Mouse (Mus musculus) forelimb bud, embryonic 11.5 days (tissue): ENCODE data around the gene Tctn3.

Source experiments
- DNase-seq: peaks from one replicate; pipeline ENCODE4 v3.0.0-alpha.2; 2012; ENCODE audit warnings: low read depth, low spot score

The Tctn3 gene

DNA sequence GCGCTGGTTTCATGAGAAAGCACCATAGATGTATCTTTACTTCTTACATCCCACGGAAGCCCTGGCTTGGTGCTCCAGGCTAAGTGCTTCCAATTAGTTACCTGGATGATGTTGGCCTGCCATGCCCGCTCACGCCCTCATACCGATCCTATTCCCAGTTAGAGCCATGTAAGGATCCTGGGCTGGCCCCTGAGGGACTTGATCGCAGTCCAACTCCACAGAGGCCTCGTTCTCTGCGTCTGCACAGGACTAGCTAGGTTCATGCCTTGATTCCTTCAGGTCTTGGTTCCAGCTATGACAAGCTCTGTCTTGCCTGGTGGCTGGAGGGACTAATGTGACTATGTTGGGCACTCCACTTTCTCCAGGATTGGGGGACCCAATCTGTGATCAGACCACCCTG, 56.9 kb downstream of the Tctn3 start:
- DNase-seq, result no peak

DNA sequence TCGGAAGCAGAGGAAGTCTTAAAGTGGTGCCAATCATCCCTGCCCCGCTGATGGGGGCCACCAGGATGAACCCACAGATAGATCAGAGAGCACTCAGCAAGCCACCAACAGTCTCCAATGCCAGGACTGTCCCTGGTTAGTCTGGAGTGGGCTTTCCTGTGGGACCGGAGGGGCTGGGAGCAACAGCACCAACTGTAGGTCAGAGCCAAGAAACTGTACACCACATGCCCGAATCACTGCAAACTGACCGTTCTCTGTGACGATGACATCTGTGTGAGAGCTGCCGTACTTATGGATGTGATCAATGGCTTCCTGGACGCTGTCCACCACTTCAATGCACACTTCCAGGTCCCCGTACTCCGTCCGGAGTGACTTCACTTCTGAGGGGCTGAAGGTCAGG, 57.7 kb downstream of the Tctn3 start:
- DNase-seq, result no peak

DNA sequence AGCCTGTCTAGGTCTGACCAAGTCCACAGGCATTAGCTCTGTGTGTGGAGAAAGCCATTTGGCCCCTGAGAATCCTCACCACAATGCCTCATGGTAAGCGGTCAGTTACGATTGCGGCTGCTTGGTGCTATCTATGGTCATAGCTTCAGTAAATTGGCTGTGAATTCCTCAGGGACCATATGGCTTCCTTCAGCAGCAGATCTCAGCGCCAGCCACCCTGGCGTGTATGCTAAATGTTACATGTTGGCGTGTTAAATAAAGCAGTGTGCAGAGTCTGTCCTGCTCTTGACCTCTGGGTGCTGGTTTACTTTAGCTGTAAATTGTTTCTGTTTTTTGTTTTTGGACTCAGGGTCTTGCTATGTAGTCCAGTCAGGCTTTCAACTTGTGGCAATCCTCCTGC, 58.2 kb downstream of the Tctn3 start:
- no peak for DNase-seq

DNA sequence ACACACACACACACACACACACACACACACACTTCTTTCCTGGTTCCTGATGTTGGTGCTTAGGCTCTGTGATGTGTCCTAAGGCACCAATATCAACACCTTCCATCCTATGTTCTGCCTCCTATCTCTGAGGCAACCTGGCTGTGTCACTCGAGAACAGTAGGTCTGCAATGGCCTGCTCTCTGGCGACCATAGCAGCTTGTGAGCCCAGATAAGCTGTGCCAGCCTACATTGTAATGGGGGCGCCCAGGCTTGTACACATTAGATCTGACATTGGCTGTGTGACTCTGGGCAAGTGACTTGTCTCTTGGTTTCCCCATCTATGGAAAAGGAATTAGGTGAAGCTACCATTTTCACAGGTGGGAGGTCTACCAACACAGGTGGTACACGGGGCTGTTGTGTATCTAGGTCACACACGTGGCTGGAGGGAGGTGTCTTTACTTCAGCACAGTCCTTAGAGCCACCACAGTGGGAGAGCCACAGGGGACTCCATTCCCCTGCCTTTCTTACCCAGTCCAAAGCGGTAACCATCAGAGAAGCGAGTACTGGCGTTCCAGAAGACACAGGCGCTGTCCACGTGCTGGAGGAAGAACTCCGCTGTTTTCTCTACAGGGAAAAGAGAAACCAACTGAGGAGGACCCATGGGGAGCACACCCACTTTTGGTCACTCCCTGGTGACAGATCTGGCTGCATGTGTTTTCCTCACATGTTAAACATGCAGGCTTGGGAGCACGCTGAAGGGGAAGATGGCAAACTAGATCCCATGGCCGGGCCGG, 58.8 kb downstream of the Tctn3 start:
- DNase-seq, result no peak

DNA sequence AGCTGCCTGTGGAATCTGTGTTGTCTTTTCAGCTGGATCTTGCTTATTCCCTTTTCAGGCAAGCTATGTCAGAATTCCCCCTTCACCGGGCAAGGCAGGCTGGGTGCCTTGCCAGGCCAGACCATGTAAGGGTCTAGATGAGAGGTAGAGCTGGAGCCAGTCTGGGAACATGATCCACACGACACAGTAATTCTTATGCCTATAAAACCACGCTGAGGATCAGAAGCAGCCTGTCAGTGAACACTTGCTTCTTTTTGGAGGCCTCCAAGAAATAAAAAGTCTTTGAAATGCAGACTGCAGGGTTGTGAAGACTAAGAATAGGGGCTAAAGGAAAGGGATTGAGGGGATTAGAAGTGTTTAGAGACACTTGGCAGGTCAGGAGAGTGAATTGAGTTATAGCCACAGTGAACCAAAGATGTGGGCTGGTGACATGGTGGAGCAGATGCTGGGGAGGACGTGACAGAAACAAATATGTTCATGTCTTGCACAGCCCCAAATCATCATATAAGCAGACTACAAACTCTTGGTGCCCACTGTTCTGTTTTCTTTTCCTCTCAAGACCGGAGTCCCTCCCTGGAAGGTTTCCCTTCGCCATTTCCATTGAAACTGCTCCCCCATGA, 62.4 kb downstream of the Tctn3 start:
- DNase-seq, result no peak

DNA sequence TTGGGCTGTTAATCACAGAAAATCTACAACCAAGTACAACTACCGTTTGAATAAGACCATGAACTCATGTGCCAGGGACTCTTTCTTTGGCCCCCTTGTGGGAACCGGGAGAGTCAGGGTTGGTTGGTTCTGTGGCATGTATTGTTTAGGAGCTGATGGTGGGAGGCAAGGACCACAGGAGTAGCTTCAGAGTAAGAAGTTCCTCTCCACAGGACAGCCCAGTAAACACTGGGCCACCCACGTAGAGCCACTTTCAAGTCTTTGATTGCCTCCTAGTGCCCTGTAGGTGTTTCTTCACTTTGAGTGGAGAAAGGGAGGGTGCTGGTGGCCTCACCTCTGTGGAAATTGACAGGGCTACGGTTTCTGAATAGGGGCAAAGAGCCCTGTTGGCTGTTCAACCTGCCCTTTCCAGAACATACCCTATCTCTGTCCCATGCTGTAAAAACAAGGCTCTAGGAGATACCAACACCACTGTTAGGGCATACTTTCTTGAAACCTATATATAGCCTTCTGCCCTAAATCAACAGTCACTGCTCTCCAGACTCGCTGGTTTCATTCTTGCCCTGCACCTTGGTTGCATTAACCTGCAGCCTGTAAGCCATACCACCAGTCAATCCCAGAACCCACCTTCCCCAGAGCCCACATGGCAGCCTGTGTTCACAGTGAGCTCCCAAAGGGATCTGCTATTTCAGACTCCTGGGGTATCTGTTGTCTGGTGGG, 63.1 kb downstream of the Tctn3 start:
- peak; percentile 48 for DNase-seq

DNA sequence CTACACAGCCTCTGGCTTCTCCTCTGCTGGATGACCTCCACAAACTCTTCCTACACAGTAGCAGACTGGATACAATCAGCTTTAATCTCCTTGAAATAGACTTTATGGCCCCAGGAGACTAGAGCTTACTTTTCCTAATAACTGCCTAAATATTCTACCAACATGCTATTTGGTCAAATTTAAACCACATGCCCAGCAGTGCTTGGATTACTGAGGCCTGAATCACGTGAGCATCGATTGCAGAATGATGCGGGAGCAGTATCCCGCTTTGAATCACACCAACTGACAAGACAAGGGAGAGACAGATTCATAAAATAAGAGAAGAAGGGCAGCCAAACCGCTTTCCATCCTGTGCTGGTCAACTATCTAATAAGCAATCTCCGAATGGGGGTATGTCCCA, 63.6 kb downstream of the Tctn3 start:
- no peak for DNase-seq
